Mouse (Mus musculus): ENCODE measurements around the gene Bcl7c. TPM values are rescaled to one million over a fixed set of nuclear protein-coding genes. Genes with fewer than 3 reads are reported as not detected.

Gene Bcl7c
- 32.5 and 34.4 TPM in 2 replicates for polyA plus RNA-seq (2014; fragmentation: Nextera tagmentation; extraction: Ambion mirVana)

DNA sequence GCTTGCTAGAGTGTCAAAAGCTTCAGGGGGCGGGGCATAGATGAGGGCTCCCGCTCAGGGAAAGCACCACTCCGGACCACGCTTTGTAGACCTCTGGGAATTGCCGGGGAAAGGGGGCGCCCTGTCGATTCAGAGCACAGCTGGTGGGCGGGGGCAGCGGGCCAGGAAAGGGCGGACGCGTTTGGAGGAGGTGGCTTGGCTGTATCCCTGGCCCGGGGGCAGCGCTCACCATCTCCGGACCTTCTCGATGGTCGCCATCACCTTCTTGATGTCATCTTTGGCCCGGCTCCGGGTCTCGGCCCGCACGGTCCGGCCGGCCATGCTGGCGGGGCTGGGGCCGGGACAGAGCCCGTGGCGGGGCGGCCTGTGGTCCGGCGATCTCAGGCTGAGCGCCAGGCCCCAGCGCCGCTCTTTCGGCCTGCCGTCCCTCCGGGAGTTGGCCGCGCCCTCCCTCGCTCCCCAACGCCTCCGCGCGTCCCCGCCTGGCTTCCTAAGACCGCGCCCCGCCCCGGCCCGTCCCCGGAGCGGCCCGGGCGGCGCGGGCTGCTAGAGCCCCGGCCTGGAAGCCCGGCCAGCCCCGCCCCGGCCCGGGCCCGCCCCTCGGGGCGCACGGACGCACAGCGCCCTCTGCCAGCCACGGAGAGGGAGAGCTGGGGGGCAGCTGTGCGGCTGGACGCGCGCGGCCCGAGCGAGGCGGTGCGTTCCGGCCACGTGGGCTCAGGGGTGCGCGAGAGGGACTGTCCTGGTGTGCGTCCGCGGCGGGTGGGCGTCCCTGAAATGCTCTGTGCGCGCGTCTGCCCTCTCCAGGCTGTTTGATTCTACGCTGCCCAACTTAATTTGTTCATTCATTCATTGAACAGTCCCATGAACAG lies at the start of gene Bcl7c:
Gene Bcl7c (minus strand): TSS at position 727 of the 872 bp plus-strand sequence.
- 0 out of 2 replicates have a peak, but pooled peaks cover 4% of the 10 kb centered on the region for H3K36me3 ChIP-seq (ENCODE audit: control insufficient read depth, insufficient read depth, low read length)
- under 1% methylated on average over 71 of the region's 90 CpGs for WGBS (ENCODE audit: insufficient replicate concordance)

GRCm38 (mm10) chr7:127753741-127754140 lies 45.0 kb upstream of the Bcl7c start:
- Histone ChIP-seq H3K4me1 (ENCODE audit: control insufficient read depth, insufficient read depth, low read length) (no peaks in the 10 kb centered on the region), H3K4me3 (ENCODE audit: low read depth, low read length) (no peak overlapping the region), H3K9me3 (replicated peaks; ENCODE audit: control insufficient read depth, low read length) (no peaks in the 10 kb centered on the region), H3K9ac (ENCODE audit: low read depth, low read length) (no peak overlapping the region), H3K27ac (ENCODE audit: low read depth, low read length) (no peak overlapping the region), H3K4me2 (no peak overlapping the region), H3K27me3 (ENCODE audit: control insufficient read depth, insufficient read depth, low read length) (peaks cover 34% of the 10 kb centered on the region), H3K36me3 (ENCODE audit: control insufficient read depth, insufficient read depth, low read length) (peaks cover 43% of the 10 kb centered on the region)
- 84% methylated on average over 7 of the region's 7 CpGs for whole genome bisulfite sequencing (ENCODE audit: insufficient replicate concordance)
- no peak for ATAC-seq (replicated peaks; ENCODE audit: insufficient number of reproducible peaks, low FRiP score, low TSS enrichment)

More for the DNA sequence above, at the start of gene Bcl7c:
- ATAC-seq (replicated peaks; ENCODE audit: insufficient number of reproducible peaks, low FRiP score, low TSS enrichment) = peak; percentile 87
- H3K4me2 ChIP-seq = peak within 1 kb of the TSS; percentile 75
- peaks cover 22% of the 10 kb centered on the region for H3K4me1 ChIP-seq (ENCODE audit: control insufficient read depth, insufficient read depth, low read length)
- peak within 1 kb of the TSS; percentile 71 for H3K4me3 ChIP-seq (ENCODE audit: low read depth, low read length)
- H3K9ac ChIP-seq (ENCODE audit: low read depth, low read length) = peak within 1 kb of the TSS; percentile 87
- no peaks in the 10 kb centered on the region for H3K9me3 ChIP-seq (replicated peaks; ENCODE audit: control insufficient read depth, low read length)
- peak within 1 kb of the TSS; percentile 93 for H3K27ac ChIP-seq (ENCODE audit: low read depth, low read length)
- no peaks in the 10 kb centered on the region for H3K27me3 ChIP-seq (ENCODE audit: control insufficient read depth, insufficient read depth, low read length)

DNA sequence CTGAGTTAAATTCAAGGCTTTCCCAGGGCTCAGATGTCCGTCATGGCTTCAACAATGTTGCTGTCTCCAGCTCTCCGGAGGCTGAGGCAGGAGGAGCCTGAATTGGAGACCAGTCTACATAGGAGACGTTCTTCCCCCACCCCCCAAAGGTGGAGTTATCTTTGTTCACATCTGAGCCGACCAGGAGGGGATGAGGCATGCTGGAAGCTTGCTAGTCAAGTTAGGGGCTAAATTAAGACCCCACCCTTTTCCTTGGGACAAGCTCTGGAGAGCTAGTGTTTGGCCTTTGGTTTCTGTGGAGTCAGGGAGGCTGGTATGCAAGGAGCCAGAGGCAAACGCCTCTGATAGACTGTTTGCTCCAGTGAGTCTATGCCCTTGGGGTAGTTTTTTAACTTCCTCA lies 44.4 kb upstream of the Bcl7c start:
- Histone ChIP-seq H3K27me3 (ENCODE audit: control insufficient read depth, insufficient read depth, low read length) (peaks cover 32% of the 10 kb centered on the region), H3K27ac (ENCODE audit: low read depth, low read length) (no peak overlapping the region), H3K4me3 (ENCODE audit: low read depth, low read length) (no peak overlapping the region), H3K4me2 (no peak overlapping the region), H3K36me3 (ENCODE audit: control insufficient read depth, insufficient read depth, low read length) (peaks cover 43% of the 10 kb centered on the region), H3K9me3 (replicated peaks; ENCODE audit: control insufficient read depth, low read length) (no peaks in the 10 kb centered on the region), H3K9ac (ENCODE audit: low read depth, low read length) (no peak overlapping the region), H3K4me1 (ENCODE audit: control insufficient read depth, insufficient read depth, low read length) (peaks cover 1% of the 10 kb centered on the region; the same call in 1 of the 2 replicates)
- ATAC-seq (replicated peaks; ENCODE audit: insufficient number of reproducible peaks, low FRiP score, low TSS enrichment) = no peak
- 68% methylated on average over 5 of the region's 5 CpGs for WGBS (ENCODE audit: insufficient replicate concordance)

- H3K27ac ChIP-seq (ENCODE audit: low read depth, low read length) = no peak overlapping the region
- peaks cover 38% of the 10 kb centered on the region for H3K36me3 ChIP-seq (ENCODE audit: control insufficient read depth, insufficient read depth, low read length)
- H3K9me3 ChIP-seq (replicated peaks; ENCODE audit: control insufficient read depth, low read length) = no peaks in the 10 kb centered on the region
- H3K27me3 ChIP-seq (ENCODE audit: control insufficient read depth, insufficient read depth, low read length) = peaks cover 23% of the 10 kb centered on the region
- H3K4me3 ChIP-seq (ENCODE audit: low read depth, low read length) = no peak overlapping the region
- no peak overlapping the region for H3K9ac ChIP-seq (ENCODE audit: low read depth, low read length)
- no peak overlapping the region for H3K4me2 ChIP-seq
- 90% methylated on average over 27 of the region's 27 CpGs for WGBS (ENCODE audit: insufficient replicate concordance)
- peaks cover 11% of the 10 kb centered on the region; the same call in 1 of the 2 replicates for H3K4me1 ChIP-seq (ENCODE audit: control insufficient read depth, insufficient read depth, low read length)
- ATAC-seq (replicated peaks; ENCODE audit: insufficient number of reproducible peaks, low FRiP score, low TSS enrichment) = no peak
Measured at GRCm38 (mm10) chr7:127752069-127752468, 43.3 kb upstream of the Bcl7c start.

DNA sequence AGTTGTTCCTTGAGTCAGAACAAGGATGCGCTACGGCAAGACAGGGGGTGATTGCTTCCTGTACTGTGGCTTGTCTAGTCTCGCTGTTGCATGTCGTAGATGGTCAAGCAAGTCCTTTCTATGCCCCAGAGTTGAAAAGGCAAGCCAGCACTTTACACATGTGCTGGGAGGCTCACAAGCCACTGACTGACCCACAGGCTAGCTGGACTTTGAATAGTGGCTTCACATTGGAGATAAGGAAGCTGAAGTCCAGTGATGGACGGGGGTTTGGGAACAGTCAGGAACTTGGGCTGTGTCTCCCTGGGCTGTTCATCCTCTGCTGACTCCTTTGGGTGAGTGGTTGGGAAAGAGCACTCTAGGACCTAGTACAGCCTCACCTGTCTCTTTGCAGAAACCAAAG lies 42.9 kb upstream of the Bcl7c start:
- no peak for ATAC-seq (replicated peaks; ENCODE audit: insufficient number of reproducible peaks, low FRiP score, low TSS enrichment)

DNA sequence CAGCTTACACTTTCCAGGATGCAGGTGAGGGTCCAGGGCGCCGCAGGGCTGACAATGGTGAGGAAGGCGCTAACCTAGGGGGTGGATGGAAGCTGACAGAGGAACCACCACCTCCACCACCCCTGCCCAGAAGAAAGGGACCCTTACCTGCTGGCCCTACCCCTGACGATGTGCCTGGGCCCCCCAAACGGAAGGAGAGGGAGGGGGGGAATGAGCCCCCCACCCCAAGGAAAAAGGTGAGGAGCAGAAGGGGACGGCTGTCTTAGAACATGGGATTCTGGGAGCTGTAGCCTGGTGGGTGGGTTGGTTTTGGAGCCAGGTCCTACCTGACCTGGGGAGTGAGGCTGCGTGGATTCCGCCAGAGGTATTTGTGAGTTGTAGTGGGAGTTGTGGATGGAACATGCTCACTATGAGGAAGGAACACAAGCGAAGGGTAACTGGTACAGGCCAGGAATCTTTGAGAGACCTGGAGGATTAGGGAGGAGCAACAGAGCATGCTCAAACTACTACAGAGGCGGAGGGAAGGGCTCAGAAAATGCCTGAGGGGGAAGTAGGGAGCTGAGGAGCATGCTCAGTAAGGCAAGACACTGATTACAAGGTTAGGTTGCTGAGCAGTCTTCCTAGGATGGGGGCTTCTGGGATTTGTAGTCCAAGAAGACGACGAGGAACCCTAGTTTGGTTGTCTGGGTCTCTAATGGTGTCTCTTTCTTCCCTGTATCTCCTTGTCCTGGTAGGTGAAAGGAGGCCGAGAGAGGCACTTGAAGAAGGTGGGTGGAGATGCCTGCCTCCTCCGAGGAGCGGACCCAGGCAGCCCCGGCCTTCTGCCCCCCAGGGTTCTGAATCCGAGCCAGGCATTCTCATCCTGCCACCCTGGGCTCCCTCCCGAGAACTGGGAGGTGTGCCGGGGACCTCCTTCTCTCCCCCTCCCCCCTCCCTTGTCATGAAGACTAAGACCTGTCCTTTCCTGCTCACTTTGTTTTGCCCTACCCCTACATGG lies 41.7 kb upstream of the Bcl7c start:
- Histone ChIP-seq H3K27me3 (ENCODE audit: control insufficient read depth, insufficient read depth, low read length) (peaks cover 10% of the 10 kb centered on the region), H3K4me3 (ENCODE audit: low read depth, low read length) (no peak overlapping the region), H3K4me1 (ENCODE audit: control insufficient read depth, insufficient read depth, low read length) (peaks cover 11% of the 10 kb centered on the region; the same call in 1 of the 2 replicates), H3K4me2 (no peak overlapping the region), H3K27ac (ENCODE audit: low read depth, low read length) (no peak overlapping the region), H3K9me3 (replicated peaks; ENCODE audit: control insufficient read depth, low read length) (no peaks in the 10 kb centered on the region), H3K36me3 (ENCODE audit: control insufficient read depth, insufficient read depth, low read length) (peaks cover 37% of the 10 kb centered on the region), H3K9ac (ENCODE audit: low read depth, low read length) (no peak overlapping the region)
- ATAC-seq (replicated peaks; ENCODE audit: insufficient number of reproducible peaks, low FRiP score, low TSS enrichment) = no peak
- WGBS (ENCODE audit: insufficient replicate concordance) = 83% methylated on average over 19 of the region's 19 CpGs

More for the DNA sequence above, 42.9 kb upstream of the Bcl7c start:
- Histone ChIP-seq H3K36me3 (ENCODE audit: control insufficient read depth, insufficient read depth, low read length) (peaks cover 37% of the 10 kb centered on the region), H3K4me2 (no peak overlapping the region), H3K9ac (ENCODE audit: low read depth, low read length) (no peak overlapping the region), H3K27me3 (ENCODE audit: control insufficient read depth, insufficient read depth, low read length) (peaks cover 18% of the 10 kb centered on the region), H3K4me3 (ENCODE audit: low read depth, low read length) (no peak overlapping the region), H3K4me1 (ENCODE audit: control insufficient read depth, insufficient read depth, low read length) (peaks cover 11% of the 10 kb centered on the region; the same call in 1 of the 2 replicates), H3K27ac (ENCODE audit: low read depth, low read length) (no peak overlapping the region), H3K9me3 (replicated peaks; ENCODE audit: control insufficient read depth, low read length) (no peaks in the 10 kb centered on the region)
- 88% methylated on average over 5 of the region's 5 CpGs for WGBS (ENCODE audit: insufficient replicate concordance)

DNA sequence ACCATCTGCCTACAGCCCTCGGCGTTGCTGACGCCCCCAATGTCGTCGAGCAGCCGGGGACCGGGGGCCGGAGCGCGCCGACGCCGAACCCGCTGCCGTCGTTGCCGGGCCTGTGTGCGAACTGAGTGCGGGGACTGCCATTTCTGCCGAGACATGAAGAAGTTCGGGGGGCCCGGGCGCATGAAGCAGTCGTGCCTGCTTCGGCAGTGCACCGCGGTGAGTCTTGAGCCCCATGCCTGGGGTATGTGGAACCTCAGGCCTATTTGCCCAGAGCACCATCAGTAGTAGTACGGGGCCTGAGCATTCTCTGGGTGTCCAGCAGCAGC lies 39.5 kb upstream of the Bcl7c start:
- WGBS (ENCODE audit: insufficient replicate concordance) = 91% methylated on average over 28 of the region's 28 CpGs
- H3K4me1 ChIP-seq (ENCODE audit: control insufficient read depth, insufficient read depth, low read length) = peaks cover 11% of the 10 kb centered on the region; the same call in 1 of the 2 replicates
- H3K9ac ChIP-seq (ENCODE audit: low read depth, low read length) = no peak overlapping the region
- peaks cover 5% of the 10 kb centered on the region for H3K27me3 ChIP-seq (ENCODE audit: control insufficient read depth, insufficient read depth, low read length)
- no peak for ATAC-seq (replicated peaks; ENCODE audit: insufficient number of reproducible peaks, low FRiP score, low TSS enrichment)
- no peak overlapping the region for H3K27ac ChIP-seq (ENCODE audit: low read depth, low read length)
- H3K9me3 ChIP-seq (replicated peaks; ENCODE audit: control insufficient read depth, low read length) = no peaks in the 10 kb centered on the region
- H3K36me3 ChIP-seq (ENCODE audit: control insufficient read depth, insufficient read depth, low read length) = peaks cover 30% of the 10 kb centered on the region
- peak overlapping the region; percentile 98; the same call in 1 of the 2 replicates for H3K4me2 ChIP-seq
- no peak overlapping the region for H3K4me3 ChIP-seq (ENCODE audit: low read depth, low read length)

DNA sequence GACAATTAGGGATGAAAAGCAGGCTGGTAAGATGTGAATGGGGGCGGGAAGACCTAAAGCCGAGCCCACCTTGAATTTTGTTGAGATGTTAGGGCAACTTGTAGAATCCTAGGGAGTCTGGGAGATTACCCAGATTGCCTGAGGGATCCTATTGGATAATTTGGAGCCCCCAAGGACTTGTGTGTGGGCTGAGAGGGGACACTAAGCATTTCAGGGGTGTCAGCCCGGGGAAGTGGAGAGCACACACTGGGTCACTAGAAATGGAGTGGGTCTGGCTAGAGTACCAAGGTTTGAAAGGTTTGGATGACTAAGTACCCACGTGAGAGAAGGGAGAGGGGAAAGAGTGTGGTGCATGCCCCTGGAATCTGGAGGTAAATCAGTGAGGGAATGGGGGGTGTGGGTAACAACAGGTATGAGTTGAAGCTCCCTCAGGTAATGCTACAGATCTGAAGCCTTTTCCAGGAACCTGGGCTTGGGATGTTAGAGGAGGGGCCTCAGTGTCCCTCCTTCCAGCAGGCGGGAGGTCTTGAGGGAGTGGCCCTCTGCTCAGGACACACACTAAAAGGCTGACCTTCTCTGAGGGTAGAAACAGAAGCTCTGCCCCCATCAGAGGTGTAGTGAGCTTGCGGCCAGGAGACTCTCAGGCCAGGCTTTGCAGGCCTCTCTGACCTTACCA lies 39.0 kb upstream of the Bcl7c start:
- Histone ChIP-seq H3K36me3 (ENCODE audit: control insufficient read depth, insufficient read depth, low read length) (peaks cover 25% of the 10 kb centered on the region), H3K4me1 (ENCODE audit: control insufficient read depth, insufficient read depth, low read length) (peaks cover 11% of the 10 kb centered on the region; the same call in 1 of the 2 replicates), H3K27ac (ENCODE audit: low read depth, low read length) (peak overlapping the region; percentile 90; the same call in 1 of the 2 replicates), H3K4me3 (ENCODE audit: low read depth, low read length) (peak overlapping the region; percentile 81), H3K9ac (ENCODE audit: low read depth, low read length) (peak overlapping the region; percentile 83), H3K4me2 (peak overlapping the region; percentile 98), H3K27me3 (ENCODE audit: control insufficient read depth, insufficient read depth, low read length) (peaks cover 3% of the 10 kb centered on the region; the same call in 1 of the 2 replicates), H3K9me3 (replicated peaks; ENCODE audit: control insufficient read depth, low read length) (no peaks in the 10 kb centered on the region)
- 53% methylated on average over 6 of the region's 6 CpGs for WGBS (ENCODE audit: insufficient replicate concordance)
- ATAC-seq (replicated peaks; ENCODE audit: insufficient number of reproducible peaks, low FRiP score, low TSS enrichment) = no peak
